Mouse (Mus musculus) lung, postnatal 0 days (tissue): ENCODE data around the gene Dner. TPM values are rescaled to one million over a fixed set of nuclear protein-coding genes. Genes with fewer than 3 reads are reported as not detected.

Experiments used
- ATAC-seq: fragments of 200-750 bp; cut with Nextera tagmentation; 2 replicates; pipeline ENCODE4 v1.8.0; 2017; ENCODE audit warnings: moderate library complexity
- DNase-seq: peaks from one replicate; pipeline ENCODE4 v3.0.0-alpha.2; 2016; ENCODE audit warnings: low spot score
- H3K27ac ChIP-seq: fragments of 300-500 bp; sonication (generic); 2 replicates; pipeline ENCODE4 v1.5.1; 2014; ENCODE audit warnings: antibody characterized with exemption, mild to moderate bottlenecking, low read length, mixed read lengths
- H3K27me3 ChIP-seq: fragments of 300-500 bp; sonication (generic); replicated peaks from 2 replicates; pipeline ENCODE4 v1.6.1; 2014; ENCODE audit warnings: low read length, mixed read lengths; ENCODE audit not compliant: insufficient read depth
- H3K36me3 ChIP-seq: fragments of 300-500 bp; sonication (generic); 2 replicates; pipeline ENCODE4 v1.6.1; 2014; ENCODE audit warnings: low read length, mixed read lengths; ENCODE audit not compliant: insufficient read depth
- H3K4me1 ChIP-seq: fragments of 300-500 bp; sonication (generic); 2 replicates; pipeline ENCODE4 v1.6.1; 2014; ENCODE audit warnings: antibody characterized with exemption, low read depth, low read length, mixed read lengths; ENCODE audit not compliant: insufficient read depth
- H3K4me2 ChIP-seq: fragments of 300-500 bp; sonication (generic); replicated peaks from 2 replicates; pipeline ENCODE4 v1.6.1; 2014; ENCODE audit warnings: low read depth, mild to moderate bottlenecking, low read length, moderate library complexity, mixed read lengths
- H3K4me3 ChIP-seq: fragments of 300-500 bp; sonication (generic); 2 replicates; pipeline ENCODE4 v1.5.1; 2014; ENCODE audit warnings: low read depth, low read length
- H3K9ac ChIP-seq: fragments of 300-500 bp; sonication (generic); replicated peaks from 2 replicates; pipeline ENCODE4 v1.6.1; 2014; ENCODE audit warnings: low read depth, mild to moderate bottlenecking
- H3K9me3 ChIP-seq: fragments of 300-500 bp; sonication (generic); 2 replicates; pipeline ENCODE4 v1.6.1; 2016; ENCODE audit warnings: low read length, mixed read lengths
- CTCF ChIP-seq: IDR thresholded peaks from 2 replicates; pipeline ENCODE4 v1.5.1; 2016; ENCODE audit warnings: antibody characterized with exemption, mild to moderate bottlenecking
- EP300 ChIP-seq: IDR thresholded peaks from 2 replicates; pipeline ENCODE4 v1.6.1; 2016; ENCODE audit warnings: antibody characterized with exemption, mild to moderate bottlenecking, control low read depth
- WGBS: fragments of 180-500 bp; shearing (Covaris S2); extraction: QIAGEN DNeasy Blood & Tissue Kit; methylation state at CpG from one replicate; pipeline ENCODE4 v1.1.7; 2014; 5-methylcytosine and 5-hydroxymethylcytosine counted together
- polyA plus RNA-seq: library from polyadenylated mRNA; unstranded; fragments of >200 nt; fragmentation: Nextera tagmentation; extraction: Ambion mirVana; gene quantifications from 2 replicates; pipeline ENCODE4 v1.2.1, GENCODE M21; 2015

The Dner gene
- polyA plus RNA-seq, 1 experiment from 2014 or later: 0.48 TPM

GRCm38 (mm10) chr1:84406891-84407290 lies 289.1 kb downstream of the Dner start:
- ATAC-seq (peak; percentile 52), DNase-seq (peak; percentile 83)
- no peaks in the 10 kb centered on the region for H3K36me3 ChIP-seq
- H3K4me1 ChIP-seq: 0 out of 2 replicates have a peak, but pooled peaks cover 3% of the 10 kb centered on the region
- H3K27ac ChIP-seq: no peak overlapping the region; the same call in 1 of the 2 replicates
- peak; percentile 77 for TF ChIP-seq EP300
- no peak for TF ChIP-seq CTCF
- H3K9ac ChIP-seq: no peak overlapping the region
- no peak overlapping the region for H3K4me3 ChIP-seq
- H3K4me2 ChIP-seq: no peak overlapping the region
- WGBS: 32% methylated on average over 4 of the region's 4 CpGs
- no peaks in the 10 kb centered on the region for H3K27me3 ChIP-seq
- no peaks in the 10 kb centered on the region for H3K9me3 ChIP-seq

GRCm38 (mm10) chr1:84405551-84406290 lies 290.3 kb downstream of the Dner start:
- no peak for DNase-seq
- no peak overlapping the region for H3K27ac ChIP-seq
- WGBS: 66% methylated on average over 5 of the region's 5 CpGs
- H3K4me3 ChIP-seq: no peak overlapping the region
- H3K9me3 ChIP-seq: no peaks in the 10 kb centered on the region
- ATAC-seq: no peak
- H3K4me1 ChIP-seq: 0 out of 2 replicates have a peak, but pooled peaks cover 3% of the 10 kb centered on the region
- H3K36me3 ChIP-seq: no peaks in the 10 kb centered on the region
- no peak overlapping the region for H3K9ac ChIP-seq
- H3K27me3 ChIP-seq: no peaks in the 10 kb centered on the region
- TF ChIP-seq EP300 (no peak), CTCF (no peak)
- no peak overlapping the region for H3K4me2 ChIP-seq

- DNase-seq: no peak
- H3K27ac ChIP-seq: no peak overlapping the region
- 35% methylated on average over 12 of the region's 12 CpGs for WGBS
Measured at GRCm38 (mm10) chr1:84404880-84405279, 291.1 kb downstream of the Dner start.

GRCm38 (mm10) chr1:84402154-84402553 lies 293.9 kb downstream of the Dner start:
- no peak for TF ChIP-seq CTCF
- TF ChIP-seq EP300: peak; percentile 73
- DNase-seq (peak; percentile 64), ATAC-seq (peak; percentile 54)
- Histone ChIP-seq H3K27me3 (no peaks in the 10 kb centered on the region), H3K27ac (0 out of 2 replicates have a peak overlapping the region, but pooled peaks have one; percentile 7), H3K36me3 (no peaks in the 10 kb centered on the region), H3K9ac (no peak overlapping the region), H3K4me3 (no peak overlapping the region), H3K4me1 (0 out of 2 replicates have a peak, but pooled peaks cover 3% of the 10 kb centered on the region), H3K4me2 (no peak overlapping the region), H3K9me3 (no peaks in the 10 kb centered on the region)
- WGBS: 38% methylated on average over 1 of the region's 1 CpGs

More at GRCm38 (mm10) chr1:84404880-84405279, 291.1 kb downstream of the Dner start:
- Histone ChIP-seq H3K4me1 (0 out of 2 replicates have a peak, but pooled peaks cover 3% of the 10 kb centered on the region), H3K9me3 (no peaks in the 10 kb centered on the region), H3K9ac (no peak overlapping the region), H3K27me3 (no peaks in the 10 kb centered on the region), H3K4me3 (no peak overlapping the region), H3K36me3 (no peaks in the 10 kb centered on the region), H3K4me2 (no peak overlapping the region)
- peak; percentile 61 for ATAC-seq
- no peak for TF ChIP-seq CTCF
- TF ChIP-seq EP300: peak; percentile 69

- H3K4me3 ChIP-seq: no peak overlapping the region
- ATAC-seq (no peak), DNase-seq (no peak)
- H3K4me2 ChIP-seq: no peak overlapping the region
- WGBS: 61% methylated on average over 3 of the region's 3 CpGs
- H3K9me3 ChIP-seq: no peaks in the 10 kb centered on the region
- H3K27me3 ChIP-seq: no peaks in the 10 kb centered on the region
- TF ChIP-seq EP300 (no peak), CTCF (no peak)
- no peaks in the 10 kb centered on the region for H3K4me1 ChIP-seq
- no peaks in the 10 kb centered on the region for H3K36me3 ChIP-seq
- H3K9ac ChIP-seq: no peak overlapping the region
- H3K27ac ChIP-seq: no peak overlapping the region
Measured at GRCm38 (mm10) chr1:84399671-84400070, 296.4 kb downstream of the Dner start.

GRCm38 (mm10) chr1:84399118-84399517 lies 296.9 kb downstream of the Dner start:
- Histone ChIP-seq H3K27me3 (no peaks in the 10 kb centered on the region), H3K9ac (no peak overlapping the region), H3K9me3 (no peaks in the 10 kb centered on the region), H3K36me3 (no peaks in the 10 kb centered on the region), H3K4me2 (no peak overlapping the region), H3K4me3 (no peak overlapping the region), H3K4me1 (no peaks in the 10 kb centered on the region), H3K27ac (no peak overlapping the region)
- DNase-seq: peak; percentile 54
- peak; percentile 42; the same call in 1 of the 2 replicates for ATAC-seq
- 72% methylated on average over 4 of the region's 4 CpGs for WGBS
- TF ChIP-seq CTCF: no peak
- TF ChIP-seq EP300: no peak
